ENCODE assay signal across 34 mouse cellular contexts in the genomic region with DNA sequence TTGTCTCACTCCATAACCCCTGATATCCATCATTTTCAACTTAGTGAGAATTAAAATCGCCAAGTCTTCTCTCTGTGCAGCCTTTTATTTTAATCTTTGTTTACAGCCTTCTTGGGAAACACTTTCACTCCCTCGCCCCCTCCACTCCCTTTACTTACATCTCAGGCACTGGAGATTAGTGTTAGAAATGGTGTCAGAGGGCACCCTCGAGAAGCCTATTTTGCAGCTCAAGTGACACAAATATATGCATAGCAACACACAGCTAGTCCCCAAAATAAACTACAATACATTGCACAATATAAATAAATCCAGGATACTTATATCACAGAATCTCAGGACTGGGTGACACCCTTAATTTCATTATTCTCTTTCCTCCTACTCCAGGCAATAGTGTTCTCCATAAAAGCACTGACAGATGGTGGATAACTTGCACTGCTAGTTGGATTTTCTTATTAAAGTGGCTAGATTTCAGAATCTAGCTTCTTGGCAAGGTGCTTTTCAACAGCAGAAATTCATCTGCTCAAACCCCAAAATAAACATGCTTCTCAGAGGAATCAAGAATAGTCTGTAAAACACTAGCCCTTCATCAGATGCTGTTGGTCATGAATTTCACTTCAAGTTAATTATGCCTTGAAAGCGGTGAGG.
DNase-seq lines count a peak whose midpoint lies in the region; ATAC-seq and TF ChIP-seq lines count a peak whose summit lies in the region.
"Had no signal": no experiment of that assay in that cellular context is flagged by ENCODE, and none has a peak within 500 bp of the region (broad histone marks: within the 10 kb centered on the region; RNA-seq: fewer than 3 reads in every experiment).

No protein-coding gene starts in this region.

- no peaks in the 10 kb centered on the region for H3K36me3 ChIP-seq in forebrain, embryonic 15.5 days
- H3K36me3 ChIP-seq in forebrain, embryonic 13.5 days (ENCODE audit: poor library complexity, severe bottlenecking): no peaks in the 10 kb centered on the region
- H3K36me3 ChIP-seq in midbrain, embryonic 11.5 days (ENCODE audit: control insufficient read depth, insufficient read depth, low read length): no peaks in the 10 kb centered on the region
- no peaks in the 10 kb centered on the region for H3K36me3 ChIP-seq in midbrain, embryonic 13.5 days
- no peaks in the 10 kb centered on the region for H3K36me3 ChIP-seq in stomach, postnatal 0 days (ENCODE audit: control insufficient read depth, insufficient read depth, low read length)
- H3K36me3 ChIP-seq: embryonic facial prominence, embryonic 10.5 days; embryonic facial prominence, embryonic 15.5 days; G1E; hindbrain, embryonic 12.5 days; intestine, embryonic 15.5 days; limb, embryonic 10.5 days; limb, embryonic 15.5 days; liver, embryonic 13.5 days; midbrain, embryonic 10.5 days; neural tube, embryonic 12.5 days had no signal

- H3K9me3 ChIP-seq in forebrain, embryonic 15.5 days: no peaks in the 10 kb centered on the region
- no peaks in the 10 kb centered on the region for H3K9me3 ChIP-seq in forebrain, embryonic 13.5 days (replicated peaks)
- no peaks in the 10 kb centered on the region for H3K9me3 ChIP-seq in midbrain, embryonic 11.5 days (ENCODE audit: control insufficient read depth, low read length)
- H3K9me3 ChIP-seq in midbrain, embryonic 13.5 days: no peaks in the 10 kb centered on the region
- no peaks in the 10 kb centered on the region for H3K9me3 ChIP-seq in stomach, postnatal 0 days (ENCODE audit: control insufficient read depth, low read length)
- H3K9me3 ChIP-seq: embryonic facial prominence, embryonic 10.5 days; embryonic facial prominence, embryonic 15.5 days; G1E; hindbrain, embryonic 12.5 days; intestine, embryonic 15.5 days; limb, embryonic 10.5 days; limb, embryonic 15.5 days; liver, embryonic 13.5 days; midbrain, embryonic 10.5 days; neural tube, embryonic 12.5 days had no signal

- peak overlapping the region; percentile 71 for H3K27ac ChIP-seq in forebrain, embryonic 15.5 days (replicated peaks)
- no peak overlapping the region for H3K27ac ChIP-seq in forebrain, embryonic 13.5 days
- H3K27ac ChIP-seq in midbrain, embryonic 11.5 days (ENCODE audit: low read depth, low read length): no peak overlapping the region
- no peak overlapping the region for H3K27ac ChIP-seq in midbrain, embryonic 13.5 days
- H3K27ac ChIP-seq in stomach, postnatal 0 days (replicated peaks): no peak overlapping the region
- H3K27ac ChIP-seq: embryonic facial prominence, embryonic 10.5 days; embryonic facial prominence, embryonic 15.5 days; hindbrain, embryonic 12.5 days; hindbrain, postnatal 0 days; intestine, embryonic 15.5 days; layer of hippocampus, adult 2 months; limb, embryonic 10.5 days; limb, embryonic 15.5 days; liver, embryonic 13.5 days; midbrain, embryonic 10.5 days; neural tube, embryonic 12.5 days had no signal

- 67% methylated on average over 4 of the region's 4 CpGs for WGBS in forebrain, embryonic 15.5 days
- 77% methylated on average over 4 of the region's 4 CpGs for WGBS in forebrain, embryonic 13.5 days
- 73% methylated on average over 4 of the region's 4 CpGs for WGBS in midbrain, embryonic 11.5 days
- WGBS in midbrain, embryonic 13.5 days: 72% methylated on average over 4 of the region's 4 CpGs
- 45% methylated on average over 4 of the region's 4 CpGs for WGBS in stomach, postnatal 0 days

- H3K4me2 ChIP-seq in forebrain, embryonic 15.5 days (replicated peaks): no peak overlapping the region
- H3K4me2 ChIP-seq in forebrain, embryonic 13.5 days: no peak overlapping the region
- no peak overlapping the region for H3K4me2 ChIP-seq in midbrain, embryonic 11.5 days
- H3K4me2 ChIP-seq in midbrain, embryonic 13.5 days (replicated peaks): no peak overlapping the region
- H3K4me2 ChIP-seq in stomach, postnatal 0 days (replicated peaks; ENCODE audit: low read depth): no peak overlapping the region
- H3K4me2 ChIP-seq: embryonic facial prominence, embryonic 15.5 days; heart, embryonic 11.5 days; hindbrain, embryonic 12.5 days; intestine, embryonic 15.5 days; limb, embryonic 15.5 days; liver, embryonic 13.5 days; neural tube, embryonic 12.5 days had no signal

- TF ChIP-seq CTCF in stomach, postnatal 0 days (IDR thresholded peaks at IDR 0.05; ENCODE audit: low read depth): no peak

- H3K27me3 ChIP-seq in forebrain, embryonic 15.5 days: no peaks in the 10 kb centered on the region
- no peaks in the 10 kb centered on the region for H3K27me3 ChIP-seq in forebrain, embryonic 13.5 days
- H3K27me3 ChIP-seq in midbrain, embryonic 11.5 days (ENCODE audit: control insufficient read depth, insufficient read depth, low read length): no peaks in the 10 kb centered on the region
- H3K27me3 ChIP-seq in midbrain, embryonic 13.5 days: no peaks in the 10 kb centered on the region
- H3K27me3 ChIP-seq in stomach, postnatal 0 days (ENCODE audit: control insufficient read depth, insufficient read depth, low read length): no peaks in the 10 kb centered on the region
- H3K27me3 ChIP-seq: embryonic facial prominence, embryonic 15.5 days; hindbrain, embryonic 12.5 days; intestine, embryonic 15.5 days; limb, embryonic 15.5 days; liver, embryonic 13.5 days; neural tube, embryonic 12.5 days had no signal

- H3K9ac ChIP-seq in forebrain, embryonic 15.5 days (replicated peaks): no peak overlapping the region
- no peak overlapping the region for H3K9ac ChIP-seq in forebrain, embryonic 13.5 days
- no peak overlapping the region for H3K9ac ChIP-seq in midbrain, embryonic 11.5 days (ENCODE audit: low read length)
- H3K9ac ChIP-seq in midbrain, embryonic 13.5 days (replicated peaks): no peak overlapping the region
- no peak overlapping the region for H3K9ac ChIP-seq in stomach, postnatal 0 days (ENCODE audit: low read length)
- H3K9ac ChIP-seq: embryonic facial prominence, embryonic 15.5 days; hindbrain, embryonic 12.5 days; intestine, embryonic 15.5 days; limb, embryonic 15.5 days; liver, embryonic 13.5 days; neural tube, embryonic 12.5 days had no signal

- no peaks in the 10 kb centered on the region for H3K4me1 ChIP-seq in forebrain, embryonic 15.5 days
- H3K4me1 ChIP-seq in forebrain, embryonic 13.5 days: no peaks in the 10 kb centered on the region
- no peaks in the 10 kb centered on the region for H3K4me1 ChIP-seq in midbrain, embryonic 11.5 days (ENCODE audit: control insufficient read depth, insufficient read depth, low read length)
- H3K4me1 ChIP-seq in midbrain, embryonic 13.5 days (replicated peaks): no peaks in the 10 kb centered on the region
- no peaks in the 10 kb centered on the region for H3K4me1 ChIP-seq in stomach, postnatal 0 days (replicated peaks; ENCODE audit: control insufficient read depth, insufficient read depth)
- H3K4me1 ChIP-seq: embryonic facial prominence, embryonic 10.5 days; embryonic facial prominence, embryonic 15.5 days; hindbrain, embryonic 12.5 days; intestine, embryonic 15.5 days; limb, embryonic 10.5 days; limb, embryonic 15.5 days; liver, embryonic 13.5 days; midbrain, embryonic 10.5 days; neural tube, embryonic 12.5 days had no signal

- TF ChIP-seq EP300 in stomach, postnatal 0 days (optimal IDR thresholded peaks at IDR 0.05): no peak

- H3K4me3 ChIP-seq in forebrain, embryonic 15.5 days: no peak overlapping the region
- H3K4me3 ChIP-seq in forebrain, embryonic 13.5 days: no peak overlapping the region
- H3K4me3 ChIP-seq in midbrain, embryonic 11.5 days (ENCODE audit: low read depth, low read length): no peak overlapping the region
- no peak overlapping the region for H3K4me3 ChIP-seq in midbrain, embryonic 13.5 days (replicated peaks)
- H3K4me3 ChIP-seq in stomach, postnatal 0 days (ENCODE audit: low read depth, low read length): no peak overlapping the region
- H3K4me3 ChIP-seq: embryonic facial prominence, embryonic 10.5 days; embryonic facial prominence, embryonic 15.5 days; hindbrain, embryonic 12.5 days; intestine, embryonic 15.5 days; layer of hippocampus, adult 2 months; limb, embryonic 10.5 days; limb, embryonic 15.5 days; liver, embryonic 13.5 days; midbrain, embryonic 10.5 days; myocyte; neural tube, embryonic 12.5 days had no signal

- peak; percentile 35 for DNase-seq in layer of hippocampus, adult 9-11 months
- DNase-seq in layer of hippocampus, postnatal 10 days (ENCODE audit: low spot score in 2 of 2): no peak
- DNase-seq in midbrain, embryonic 11.5 days (ENCODE audit: low spot score, missing footprints): peak; percentile 71
- DNase-seq in stomach, postnatal 0 days (ENCODE audit: low spot score): no peak
- DNase-seq in thymus, postnatal 0 days (ENCODE audit: low spot score): no peak
- DNase-seq: adrenal gland, postnatal 10 days; cerebellum, adult 11-12 months; cerebellum, postnatal 10 days; gastrocnemius, postnatal 36 days; heart, adult 18-20 months; heart, postnatal 36 days; kidney, adult 2 months; kidney, postnatal 36 days; layer of hippocampus, postnatal 36 days; liver, embryonic 13.5 days; lung, adult 18-20 months; lung, postnatal 10 days; thymus, postnatal 25 days had no signal

- ATAC-seq in forebrain, embryonic 15.5 days (replicated peaks): peak; percentile 61; the same call in 1 of the 2 replicates
- no peak; the same call in 1 of the 2 replicates for ATAC-seq in forebrain, embryonic 13.5 days
- ATAC-seq in midbrain, embryonic 11.5 days (ENCODE audit: low FRiP score): no peak
- ATAC-seq in midbrain, embryonic 13.5 days: no peak
- peak; percentile 57; the same call in 1 of the 2 replicates for ATAC-seq in stomach, postnatal 0 days (ENCODE audit: low FRiP score, low TSS enrichment)
- ATAC-seq: hindbrain, postnatal 0 days; intestine, embryonic 15.5 days had no signal

Comparison
In these comparisons a context has a peak if more than half of its experiments do, and no peak if none do; other contexts are left out.
1. ATAC-seq: peak in forebrain, embryonic 15.5 days (single experiment) and stomach, postnatal 0 days (single experiment); none in forebrain, embryonic 13.5 days (single experiment), midbrain, embryonic 11.5 days (single experiment) and midbrain, embryonic 13.5 days (single experiment).
2. DNase-seq: peak in layer of hippocampus, adult 9-11 months (single experiment) and midbrain, embryonic 11.5 days (single experiment); none in layer of hippocampus, postnatal 10 days (0 of 2), stomach, postnatal 0 days (single experiment) and thymus, postnatal 0 days (single experiment).